Mouse (Mus musculus) intestine, embryonic 15.5 days (tissue): ENCODE results near the gene Aqp6. TPM values are rescaled to one million over a fixed set of nuclear protein-coding genes. Genes with fewer than 3 reads are reported as not detected.

Experiments
- ATAC-seq: fragments of 200-750 bp; cut with Nextera tagmentation; 2 replicates; pipeline ENCODE4 v1.8.0; 2017; ENCODE audit warnings: moderate TSS enrichment, moderate library complexity
- H3K27ac ChIP-seq: fragments of 300-500 bp; sonication (generic); 2 replicates; pipeline ENCODE4 v1.5.1; 2015; ENCODE audit warnings: mild to moderate bottlenecking, inconsistent platforms
- H3K27me3 ChIP-seq: fragments of 300-500 bp; sonication (generic); replicated peaks from 2 replicates; pipeline ENCODE4 v1.6.1; 2015; ENCODE audit warnings: inconsistent platforms
- H3K36me3 ChIP-seq: fragments of 300-500 bp; sonication (generic); 2 replicates; pipeline ENCODE4 v1.6.1; 2015; ENCODE audit warnings: inconsistent platforms
- H3K4me1 ChIP-seq: fragments of 300-500 bp; sonication (generic); replicated peaks from 2 replicates; pipeline ENCODE4 v1.6.1; 2015; ENCODE audit warnings: inconsistent platforms
- H3K4me2 ChIP-seq: fragments of 300-500 bp; sonication (generic); replicated peaks from 2 replicates; pipeline ENCODE4 v1.6.1; 2015; ENCODE audit warnings: mild to moderate bottlenecking, inconsistent platforms
- H3K4me3 ChIP-seq: fragments of 300-500 bp; sonication (generic); replicated peaks from 2 replicates; pipeline ENCODE4 v1.5.1; 2015; ENCODE audit warnings: inconsistent platforms
- H3K9ac ChIP-seq: fragments of 300-500 bp; sonication (generic); 2 replicates; pipeline ENCODE4 v1.6.1; 2015; ENCODE audit warnings: inconsistent platforms
- H3K9me3 ChIP-seq: fragments of 300-500 bp; sonication (generic); 2 replicates; pipeline ENCODE4 v1.6.1; 2016; ENCODE audit warnings: inconsistent platforms
- WGBS: fragments of 180-500 bp; shearing (Covaris S2); methylation state at CpG from one replicate; pipeline ENCODE4 v1.1.7; 2015; 5-methylcytosine and 5-hydroxymethylcytosine counted together
- polyA plus RNA-seq: library from polyadenylated mRNA; unstranded; fragments of >200 nt; fragmentation: Nextera tagmentation; extraction: Ambion mirVana; gene quantifications from 2 replicates; pipeline ENCODE4 v1.2.1, GENCODE M21; 2015

Aqp6 gene
- polyA plus RNA-seq, 1 experiment from 2014 or later: not detected

GRCm38 (mm10) chr15:99622063-99622462 lies 20.9 kb downstream of the Aqp6 start:
- no peak for ATAC-seq
- no peaks in the 10 kb centered on the region for H3K27me3 ChIP-seq
- no peak overlapping the region for H3K4me2 ChIP-seq
- peaks cover 40% of the 10 kb centered on the region for H3K36me3 ChIP-seq
- H3K4me1 ChIP-seq: no peaks in the 10 kb centered on the region
- WGBS: 91% methylated on average over 11 of the region's 11 CpGs
- H3K9ac ChIP-seq: no peak overlapping the region
- H3K27ac ChIP-seq: no peak overlapping the region
- no peak overlapping the region for H3K4me3 ChIP-seq
- H3K9me3 ChIP-seq: no peaks in the 10 kb centered on the region

DNA sequence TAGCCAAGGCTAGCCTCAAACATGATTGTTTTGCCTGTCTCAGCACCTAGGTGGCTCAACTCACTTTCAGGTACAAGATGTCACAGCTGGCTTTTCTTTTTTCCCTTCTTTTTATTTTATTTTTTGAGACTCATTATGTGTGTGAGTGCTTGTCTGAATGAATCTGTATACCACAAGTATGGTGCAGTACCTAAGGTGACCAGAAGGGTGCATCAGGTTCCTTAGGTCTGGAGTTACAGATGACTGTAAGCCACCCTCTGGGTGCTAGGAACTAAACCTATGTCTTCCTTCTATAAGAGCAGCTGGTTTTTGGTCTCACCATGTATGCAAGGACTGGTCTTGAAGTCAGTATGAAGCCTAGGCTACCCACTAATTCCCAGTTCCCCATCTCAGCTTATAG lies 30.4 kb downstream of the Aqp6 start:
- Histone ChIP-seq H3K4me2 (no peak overlapping the region), H3K36me3 (peaks cover 66% of the 10 kb centered on the region), H3K27me3 (no peaks in the 10 kb centered on the region), H3K9me3 (no peaks in the 10 kb centered on the region), H3K27ac (no peak overlapping the region), H3K9ac (no peak overlapping the region), H3K4me3 (no peak overlapping the region), H3K4me1 (no peaks in the 10 kb centered on the region)
- no peak for ATAC-seq

- Histone ChIP-seq H3K4me3 (no peak overlapping the region), H3K27ac (no peak overlapping the region), H3K9me3 (no peaks in the 10 kb centered on the region), H3K36me3 (peaks cover 62% of the 10 kb centered on the region), H3K4me1 (no peaks in the 10 kb centered on the region), H3K9ac (no peak overlapping the region), H3K27me3 (no peaks in the 10 kb centered on the region), H3K4me2 (no peak overlapping the region)
- 90% methylated on average over 7 of the region's 7 CpGs for WGBS
- no peak for ATAC-seq
Observed at GRCm38 (mm10) chr15:99634702-99635101, 33.5 kb downstream of the Aqp6 start.

GRCm38 (mm10) chr15:99637405-99638123 lies 36.4 kb downstream of the Aqp6 start:
- no peaks in the 10 kb centered on the region for H3K27me3 ChIP-seq

DNA sequence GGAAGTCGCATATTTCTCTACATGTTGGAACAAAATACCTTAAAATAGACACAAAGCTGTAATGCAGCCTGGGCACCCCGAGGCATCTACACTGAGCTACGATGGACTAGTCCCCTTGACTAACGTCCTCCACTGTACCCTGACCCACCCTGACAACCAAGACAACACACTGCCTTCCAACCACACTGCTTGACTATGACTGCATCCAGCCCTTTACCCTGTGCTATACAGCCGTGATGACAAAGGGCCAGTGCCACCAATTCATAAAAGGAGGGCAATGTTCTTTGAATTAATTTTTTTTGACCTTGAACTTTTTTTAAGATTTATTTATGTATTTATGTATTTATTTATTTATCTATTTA lies 36.9 kb downstream of the Aqp6 start:
- Histone ChIP-seq H3K9ac (no peak overlapping the region), H3K27ac (no peak overlapping the region), H3K4me2 (no peak overlapping the region), H3K4me1 (no peaks in the 10 kb centered on the region), H3K27me3 (no peaks in the 10 kb centered on the region), H3K36me3 (peaks cover 39% of the 10 kb centered on the region), H3K4me3 (no peak overlapping the region), H3K9me3 (no peaks in the 10 kb centered on the region)
- WGBS: 96% methylated on average over 5 of the region's 5 CpGs
- no peak for ATAC-seq

More at GRCm38 (mm10) chr15:99637405-99638123, 36.4 kb downstream of the Aqp6 start:
- no peak overlapping the region for H3K4me3 ChIP-seq
- no peak for ATAC-seq
- no peaks in the 10 kb centered on the region for H3K9me3 ChIP-seq
- no peak overlapping the region for H3K9ac ChIP-seq
- H3K36me3 ChIP-seq: peaks cover 41% of the 10 kb centered on the region
- no peak overlapping the region for H3K4me2 ChIP-seq
- H3K27ac ChIP-seq: no peak overlapping the region
- WGBS: 92% methylated on average over 12 of the region's 12 CpGs
- H3K4me1 ChIP-seq: no peaks in the 10 kb centered on the region

- H3K4me2 ChIP-seq: no peak overlapping the region
- H3K27me3 ChIP-seq: no peaks in the 10 kb centered on the region
- peaks cover 10% of the 10 kb centered on the region; the same call in 1 of the 2 replicates for H3K36me3 ChIP-seq
- H3K4me1 ChIP-seq: peaks cover 12% of the 10 kb centered on the region
- H3K9me3 ChIP-seq: no peaks in the 10 kb centered on the region
- no peak overlapping the region for H3K4me3 ChIP-seq
- ATAC-seq: no peak
- WGBS: 80% methylated on average over 6 of the region's 6 CpGs
- no peak overlapping the region for H3K9ac ChIP-seq
- H3K27ac ChIP-seq: no peak overlapping the region
Observed at GRCm38 (mm10) chr15:99642622-99643021, 41.4 kb downstream of the Aqp6 start.

- WGBS: 79% methylated on average over 10 of the region's 10 CpGs
- H3K4me2 ChIP-seq: no peak overlapping the region
Observed at GRCm38 (mm10) chr15:99643832-99644231, 42.6 kb downstream of the Aqp6 start.

DNA sequence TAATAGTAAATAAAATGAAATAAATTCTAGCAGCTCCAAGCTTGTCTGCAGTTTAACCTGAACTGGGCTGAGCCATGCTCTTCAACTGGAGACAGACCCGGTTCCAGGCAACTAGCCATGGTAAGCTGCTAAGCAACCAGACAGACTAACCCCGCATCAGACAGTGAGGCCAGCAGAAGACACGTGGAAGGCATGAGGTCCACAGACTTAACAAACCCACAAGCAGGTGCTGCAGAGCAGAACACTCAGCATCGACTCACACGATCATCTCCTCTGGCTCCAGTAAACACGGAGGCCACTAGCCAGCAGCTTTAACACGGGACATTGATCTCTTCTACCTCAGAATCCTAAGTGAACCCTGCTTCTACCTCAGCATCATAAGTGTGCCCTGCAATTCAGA lies 43.6 kb downstream of the Aqp6 start:
- no peak overlapping the region for H3K4me3 ChIP-seq
- no peak for ATAC-seq
- no peaks in the 10 kb centered on the region for H3K27me3 ChIP-seq
- H3K36me3 ChIP-seq: peaks cover 5% of the 10 kb centered on the region; the same call in 1 of the 2 replicates
- 54% methylated on average over 7 of the region's 7 CpGs for WGBS
- no peaks in the 10 kb centered on the region for H3K9me3 ChIP-seq
- H3K27ac ChIP-seq: no peak overlapping the region
- H3K4me2 ChIP-seq: no peak overlapping the region
- no peak overlapping the region for H3K9ac ChIP-seq
- H3K4me1 ChIP-seq: peaks cover 28% of the 10 kb centered on the region

More at GRCm38 (mm10) chr15:99643832-99644231, 42.6 kb downstream of the Aqp6 start:
- Histone ChIP-seq H3K27me3 (no peaks in the 10 kb centered on the region), H3K9ac (no peak overlapping the region), H3K36me3 (peaks cover 5% of the 10 kb centered on the region; the same call in 1 of the 2 replicates), H3K27ac (no peak overlapping the region), H3K4me3 (no peak overlapping the region), H3K4me1 (peaks cover 20% of the 10 kb centered on the region), H3K9me3 (no peaks in the 10 kb centered on the region)
- no peak for ATAC-seq

GRCm38 (mm10) chr15:99648326-99648725 lies 47.1 kb downstream of the Aqp6 start:
- ATAC-seq: no peak
- WGBS: 33% methylated on average over 4 of the region's 4 CpGs
- Histone ChIP-seq H3K27ac (no peak overlapping the region), H3K4me2 (peak overlapping the region; percentile 7), H3K4me3 (no peak overlapping the region), H3K36me3 (no peaks in the 10 kb centered on the region), H3K27me3 (no peaks in the 10 kb centered on the region; the same call in 1 of the 2 replicates), H3K4me1 (peaks cover 35% of the 10 kb centered on the region), H3K9ac (no peak overlapping the region), H3K9me3 (no peaks in the 10 kb centered on the region)

DNA sequence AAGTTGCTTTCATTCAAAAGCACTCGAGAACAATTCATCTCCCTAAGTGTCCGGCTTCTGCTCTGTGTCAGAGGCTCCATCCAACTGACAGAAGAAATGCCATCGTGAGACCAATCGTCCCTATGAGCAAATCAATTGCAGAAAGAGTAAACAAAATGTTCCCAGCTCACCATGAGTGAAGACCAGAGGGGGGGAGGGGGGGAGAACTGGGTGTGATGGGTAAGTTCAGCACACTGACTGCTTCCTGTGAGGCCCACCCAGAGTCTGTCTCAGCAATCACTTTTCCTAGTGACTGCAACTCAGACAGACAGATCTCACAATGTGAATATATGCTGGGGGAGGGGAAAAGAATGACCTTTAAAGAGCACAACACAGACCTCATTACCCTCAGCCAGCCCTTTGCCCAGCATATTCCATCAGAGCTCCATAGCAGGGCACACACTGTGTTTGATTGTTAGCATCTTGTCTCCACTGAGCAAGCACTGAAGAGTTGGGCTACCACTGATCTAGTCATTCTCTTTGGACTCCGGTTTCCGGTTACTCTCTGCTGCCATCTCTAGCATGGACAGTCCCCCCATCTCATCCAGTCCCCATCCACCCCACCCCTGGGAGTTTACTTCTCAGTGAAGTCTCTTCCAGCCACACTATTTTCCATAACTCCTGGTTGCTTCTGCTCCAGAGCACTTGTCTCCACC lies 48.0 kb downstream of the Aqp6 start:
- Histone ChIP-seq H3K4me3 (peak overlapping the region; percentile 13), H3K4me2 (peak overlapping the region; percentile 77), H3K36me3 (no peaks in the 10 kb centered on the region), H3K4me1 (peaks cover 43% of the 10 kb centered on the region), H3K9me3 (no peaks in the 10 kb centered on the region), H3K9ac (no peak overlapping the region), H3K27me3 (peaks cover 8% of the 10 kb centered on the region; the same call in 1 of the 2 replicates), H3K27ac (no peak overlapping the region)
- 18% methylated on average over 6 of the region's 6 CpGs for WGBS
- ATAC-seq: no peak

DNA sequence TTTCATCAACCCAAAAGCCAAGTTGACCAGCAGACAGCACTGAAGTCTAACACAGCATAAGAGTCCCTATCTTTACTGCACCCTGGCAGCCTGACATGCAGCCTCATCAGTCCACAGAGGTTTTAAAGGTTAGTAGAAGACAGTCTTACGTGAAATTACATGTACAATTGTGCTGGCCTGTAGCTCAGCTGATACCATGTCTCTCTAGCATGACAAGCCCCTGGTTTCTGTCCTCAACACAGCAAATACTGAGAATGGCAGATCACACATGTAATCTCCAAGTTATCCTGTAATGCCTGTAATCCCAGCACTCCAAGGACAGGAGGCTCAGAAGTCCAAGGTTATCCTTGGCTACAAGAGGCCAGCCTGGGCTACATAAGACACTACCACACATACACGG lies 49.1 kb downstream of the Aqp6 start:
- ATAC-seq: no peak
- Histone ChIP-seq H3K27me3 (peaks cover 11% of the 10 kb centered on the region; the same call in 1 of the 2 replicates), H3K9ac (peak overlapping the region; percentile 79), H3K9me3 (no peaks in the 10 kb centered on the region), H3K36me3 (no peaks in the 10 kb centered on the region), H3K4me1 (peaks cover 39% of the 10 kb centered on the region), H3K4me3 (peak overlapping the region; percentile 90), H3K4me2 (peak overlapping the region; percentile 77), H3K27ac (no peak overlapping the region)
- WGBS: 31% methylated on average over 2 of the region's 2 CpGs

DNA sequence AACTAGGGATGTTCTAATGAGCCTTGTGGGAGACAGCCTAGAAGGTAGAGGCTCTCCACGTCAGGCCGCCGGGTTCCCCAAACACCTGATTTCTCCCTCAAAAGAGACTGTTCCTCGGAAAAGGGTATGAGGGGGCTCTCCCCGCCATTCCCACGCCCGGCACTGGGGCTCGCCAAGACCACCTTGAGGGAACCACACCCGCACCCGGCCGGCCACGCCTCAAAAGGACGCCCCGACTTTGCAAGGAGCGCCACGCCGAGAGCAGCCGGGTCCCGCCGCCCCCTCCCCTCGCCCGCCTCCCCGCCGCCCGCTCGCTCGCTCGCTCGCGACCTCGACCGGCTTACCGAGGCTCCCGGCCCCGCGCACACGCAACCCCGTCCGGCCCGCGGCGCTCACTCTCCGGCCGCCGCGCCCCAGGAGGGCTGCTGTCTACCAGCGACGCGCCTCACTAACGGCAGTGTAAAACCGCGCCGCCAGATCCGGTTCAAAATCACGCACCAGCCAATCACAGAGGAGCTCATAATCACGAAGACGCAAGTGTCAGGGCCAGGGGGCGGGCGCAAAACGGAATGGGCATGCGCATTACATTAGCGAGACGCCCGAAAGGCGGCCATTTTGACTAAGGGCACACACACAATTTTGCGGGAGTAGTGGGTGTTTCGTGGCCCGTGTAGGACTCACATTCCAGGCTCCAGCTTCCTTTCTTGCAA lies 50.1 kb downstream of the Aqp6 start, which contains the start of gene Racgap1:
Gene Racgap1 (minus strand): TSS at position 494 of the 710 bp plus-strand sequence.
- peak within 1 kb of the TSS; percentile 48; the same call in 1 of the 2 replicates for H3K27ac ChIP-seq
- ATAC-seq: peak; percentile 97
- H3K4me2 ChIP-seq: peak within 1 kb of the TSS; percentile 77
- peaks cover 12% of the 10 kb centered on the region; the same call in 1 of the 2 replicates for H3K27me3 ChIP-seq
- H3K4me1 ChIP-seq: peaks cover 31% of the 10 kb centered on the region
- H3K36me3 ChIP-seq: no peaks in the 10 kb centered on the region
- no peaks in the 10 kb centered on the region for H3K9me3 ChIP-seq
- H3K9ac ChIP-seq: peak within 1 kb of the TSS; percentile 79
- H3K4me3 ChIP-seq: peak within 1 kb of the TSS; percentile 90
- under 1% methylated on average over 48 of the region's 68 CpGs for WGBS
